9 mouse cellular contexts compared by ENCODE assay signal in genomic region chr16:8643855-8644254, GRCm38 (mm10). TPM values are rescaled to one million over a fixed set of nuclear protein-coding genes. Genes with fewer than 3 reads are reported as not detected.
DNase-seq lines count a peak whose midpoint lies in the region; ATAC-seq and TF ChIP-seq lines count a peak whose summit lies in the region.
"Had no signal": no experiment of that assay in that cellular context is flagged by ENCODE, and none has a peak within 500 bp of the region (broad histone marks: within the 10 kb centered on the region; RNA-seq: fewer than 3 reads in every experiment).

No protein-coding gene starts in this region.

- H3K36me3 ChIP-seq in splenic B cell, adult 2 months (ENCODE audit: control insufficient read depth, insufficient read depth, low read length, poor library complexity, severe bottlenecking): peaks cover 7% of the 10 kb centered on the region

- ATAC-seq in erythroblast, adult 5-6 weeks (replicated peaks; ENCODE audit: low FRiP score, poor library complexity, severe bottlenecking): peak; percentile 97

- H3K4me3 ChIP-seq in lung, adult 2 months (replicated peaks; ENCODE audit: extremely low read depth, low read depth, low read length): no peak overlapping the region

- WGBS in lung, adult 2 months: 75% methylated on average over 2 of the region's 2 CpGs

- H3K27me3 ChIP-seq in splenic B cell, adult 2 months (ENCODE audit: control insufficient read depth, insufficient read depth, low read length, poor library complexity, severe bottlenecking): no peaks in the 10 kb centered on the region

- TF ChIP-seq POLR2A in lung, adult 2 months (IDR thresholded peaks at IDR 0.05; ENCODE audit: borderline replicate concordance, extremely low read depth, low read depth, low read length): no peak

- peak; percentile 89 for TF ChIP-seq CTCF in lung, adult 2 months (IDR thresholded peaks at IDR 0.05; ENCODE audit: insufficient read depth, low read length)

- DNase-seq in adrenal gland, adult 2 months: peak; percentile 41
- no peak for DNase-seq in adrenal gland, postnatal 25 days
- DNase-seq in right cerebral cortex, adult 2 months (ENCODE audit: low spot score in 2 of 2): peak; percentile 48 to 64
- DNase-seq in right cerebral cortex, postnatal 14 days: no peak
- DNase-seq in kidney, adult 9 months: peak; percentile 72
- DNase-seq in lung, adult 2 months: no peak
- peak; percentile 72 for DNase-seq in splenic B cell, adult 2 months (ENCODE audit: low read depth, low spot score)

- no peaks in the 10 kb centered on the region for H3K4me1 ChIP-seq in lung, adult 2 months (ENCODE audit: control insufficient read depth, insufficient read depth, low read length)

RNA-seq across cellular contexts. Expression of gene Tmem186, which starts 6.3 kb away (rescaled TPM):
- total RNA-seq in adrenal gland, adult 2 months (2021): 10 to 100 TPM; 15.3 to 22.1 TPM
- polyA plus RNA-seq in adrenal gland, adult 2 months (2012; rRNA removed): 15.6 and 16.2 TPM in 2 replicates
- total RNA-seq in adrenal gland, postnatal 25 days (2021): 22.7 and 23.9 TPM in 2 replicates
- total RNA-seq in erythroblast, adult 5-6 weeks (2015; ENCODE audit: low replicate concordance): 4.2 and 6.7 TPM in 2 replicates
- 1.8 and 5.6 TPM in 2 replicates for total RNA-seq in erythroblast, adult 5-6 weeks (2017; ENCODE audit: low replicate concordance)
- 7.7 and 8.2 TPM in 2 replicates for polyA plus RNA-seq in lung, adult 2 months (2012; rRNA removed)

RNA-seq across cellular contexts. Expression of gene Pmm2, which starts 6.4 kb away (rescaled TPM):
- total RNA-seq in adrenal gland, adult 2 months (2021): 10 to 100 TPM; 48.1 to 53.8 TPM
- polyA plus RNA-seq in adrenal gland, adult 2 months (2012; rRNA removed): 54.1 and 75.1 TPM in 2 replicates
- 64.6 and 66.8 TPM in 2 replicates for total RNA-seq in adrenal gland, postnatal 25 days (2021)
- total RNA-seq in erythroblast, adult 5-6 weeks (2015; ENCODE audit: low replicate concordance): 27.2 and 40.7 TPM in 2 replicates
- total RNA-seq in erythroblast, adult 5-6 weeks (2017; ENCODE audit: low replicate concordance): 52.6 and 60.8 TPM in 2 replicates
- polyA plus RNA-seq in lung, adult 2 months (2012; rRNA removed): 47.8 and 55.4 TPM in 2 replicates

RNA-seq across cellular contexts. Expression of gene Carhsp1, which starts 28.1 kb away (rescaled TPM):
- total RNA-seq in adrenal gland, adult 2 months (2021): 100 to 1,000 TPM in 1 of 2 experiments, 10 to 100 TPM in 1; 52.0 to 120 TPM
- polyA plus RNA-seq in adrenal gland, adult 2 months (2012; rRNA removed): 233 and 404 TPM in 2 replicates
- 91.2 and 94.1 TPM in 2 replicates for total RNA-seq in adrenal gland, postnatal 25 days (2021)
- 106 and 129 TPM in 2 replicates for total RNA-seq in erythroblast, adult 5-6 weeks (2015; ENCODE audit: low replicate concordance)
- 184 and 218 TPM in 2 replicates for total RNA-seq in erythroblast, adult 5-6 weeks (2017; ENCODE audit: low replicate concordance)
- 89.5 and 94.0 TPM in 2 replicates for polyA plus RNA-seq in lung, adult 2 months (2012; rRNA removed)

RNA-seq across cellular contexts. Expression of gene Gm5767, which starts 36.7 kb away (rescaled TPM):
- total RNA-seq in adrenal gland, adult 2 months (2021): not detected
- 0.25 and 0.29 TPM in 2 replicates for polyA plus RNA-seq in adrenal gland, adult 2 months (2012; rRNA removed)
- total RNA-seq in adrenal gland, postnatal 25 days (2021): not detected in 2 replicates
- total RNA-seq in erythroblast, adult 5-6 weeks (2015; ENCODE audit: low replicate concordance): not detected in 2 replicates
- total RNA-seq in erythroblast, adult 5-6 weeks (2017; ENCODE audit: low replicate concordance): not detected in 2 replicates
- polyA plus RNA-seq in lung, adult 2 months (2012; rRNA removed): 0.23 TPM in 1 of 2 replicates, not detected in the other
- total RNA-seq: layer of hippocampus, postnatal 14 days had no signal

Comparison
In these comparisons a context has a peak if more than half of its experiments do, and no peak if none do; other contexts are left out.
1. DNase-seq: peak in adrenal gland, adult 2 months (single experiment), right cerebral cortex, adult 2 months (2 of 2), kidney, adult 9 months (single experiment) and splenic B cell, adult 2 months (single experiment); none in adrenal gland, postnatal 25 days (single experiment), right cerebral cortex, postnatal 14 days (single experiment) and lung, adult 2 months (single experiment).